Mouse (Mus musculus) intestine, embryonic 14.5 days (tissue): ENCODE data around the gene Tbc1d25. TPM values are rescaled to one million over a fixed set of nuclear protein-coding genes. Genes with fewer than 3 reads are reported as not detected.

ENCODE experiments used
- ATAC-seq: fragments of 200-750 bp; cut with Nextera tagmentation; replicated peaks from 2 replicates; pipeline ENCODE4 v1.8.0; 2017; ENCODE audit warnings: low read depth, moderate number of reproducible peaks, moderate TSS enrichment, moderate library complexity; ENCODE audit not compliant: low FRiP score, low TSS enrichment
- DNase-seq: peaks from one replicate; pipeline ENCODE4 v3.0.0-alpha.2; 2018; ENCODE audit warnings: low spot score
- H3K27ac ChIP-seq: fragments of 300-500 bp; sonication (generic); 2 replicates; pipeline ENCODE4 v1.5.1; 2014; ENCODE audit warnings: low read depth, mild to moderate bottlenecking, control low read depth
- H3K27me3 ChIP-seq: fragments of 300-500 bp; sonication (generic); replicated peaks from 2 replicates; pipeline ENCODE4 v1.6.1; 2014; ENCODE audit warnings: low read length, control low read depth; ENCODE audit not compliant: control insufficient read depth, insufficient read depth
- H3K36me3 ChIP-seq: fragments of 300-500 bp; sonication (generic); 2 replicates; pipeline ENCODE4 v1.6.1; 2014; ENCODE audit warnings: low read length, control low read depth; ENCODE audit not compliant: control insufficient read depth, insufficient read depth
- H3K4me1 ChIP-seq: fragments of 300-500 bp; sonication (generic); replicated peaks from 2 replicates; pipeline ENCODE4 v1.6.1; 2014; ENCODE audit warnings: low read length, control low read depth, mixed read lengths; ENCODE audit not compliant: control insufficient read depth, insufficient read depth
- H3K4me2 ChIP-seq: fragments of 300-500 bp; sonication (generic); 2 replicates; pipeline ENCODE4 v1.6.1; 2014; ENCODE audit warnings: low read length
- H3K4me3 ChIP-seq: fragments of 300-500 bp; sonication (generic); 2 replicates; pipeline ENCODE4 v1.5.1; 2014; ENCODE audit warnings: low read depth, low read length, control low read depth, mixed read lengths
- H3K9ac ChIP-seq: fragments of 300-500 bp; sonication (generic); 2 replicates; pipeline ENCODE4 v1.6.1; 2014; ENCODE audit warnings: mild to moderate bottlenecking, low read length
- H3K9me3 ChIP-seq: fragments of 300-500 bp; sonication (generic); 2 replicates; pipeline ENCODE4 v1.6.1; 2016; ENCODE audit warnings: low read length, control low read depth; ENCODE audit not compliant: control insufficient read depth
- WGBS: fragments of 180-500 bp; shearing (Covaris S2); extraction: QIAGEN DNeasy Blood & Tissue Kit; methylation state at CpG from one replicate; pipeline ENCODE4 v1.1.7; 2014; 5-methylcytosine and 5-hydroxymethylcytosine counted together
- polyA plus RNA-seq: library from polyadenylated mRNA; unstranded; fragments of >200 nt; fragmentation: Nextera tagmentation; extraction: Ambion mirVana; gene quantifications from 2 replicates; pipeline ENCODE4 v1.2.1, GENCODE M21; 2014

The Tbc1d25 gene
- 13.2 and 14.3 TPM in 2 replicates for polyA plus RNA-seq

DNA sequence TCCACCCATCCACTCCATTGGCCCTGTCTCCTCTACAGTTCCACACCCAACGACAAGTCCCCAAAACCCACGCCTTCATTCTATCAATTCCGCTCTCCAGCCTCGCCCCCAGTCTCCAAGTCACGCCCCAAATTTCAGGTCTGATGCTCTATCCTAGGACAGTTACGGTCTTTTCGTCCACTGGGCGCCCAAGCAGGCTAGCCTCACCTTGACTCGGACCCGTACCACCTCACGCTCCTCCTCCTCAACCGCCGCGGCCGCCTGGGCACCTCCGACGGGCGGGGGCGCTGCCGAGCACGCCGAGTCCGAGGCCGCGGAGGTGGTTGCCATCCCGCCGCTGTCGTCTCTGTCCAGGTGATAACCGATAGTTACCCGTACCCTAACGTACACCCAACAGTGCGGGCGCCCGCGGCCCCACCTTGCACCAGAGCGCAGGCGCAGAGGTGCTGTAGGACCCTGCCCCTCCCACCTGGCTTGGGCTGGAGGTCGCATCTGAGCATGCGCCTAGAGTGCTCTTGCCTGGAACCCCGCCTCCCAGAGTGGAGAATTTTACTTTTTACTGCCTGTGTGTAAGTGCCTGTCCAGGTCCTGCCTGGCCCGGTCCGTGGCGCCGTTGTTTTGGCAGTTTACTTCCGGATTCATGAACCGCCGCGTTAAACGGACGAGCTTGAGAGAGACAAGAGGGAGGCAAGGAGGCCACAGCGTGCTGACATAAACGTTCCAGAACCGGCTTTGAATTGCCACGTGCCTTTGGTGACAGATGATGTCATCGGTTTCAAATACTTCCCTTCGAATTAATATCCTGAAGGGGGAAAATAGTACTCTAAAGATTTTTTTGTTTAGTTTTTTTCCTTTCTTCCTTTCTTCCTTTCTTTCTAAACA lies at the start of gene Tbc1d25:
Gene Tbc1d25, minus strand, starts transcription at position 678 of the 882 bp plus-strand sequence.
- Histone ChIP-seq H3K4me3 (peak within 1 kb of the TSS; percentile 55), H3K4me2 (peak within 1 kb of the TSS; percentile 52), H3K9me3 (no peaks in the 10 kb centered on the region), H3K4me1 (no peaks in the 10 kb centered on the region), H3K9ac (peak within 1 kb of the TSS; percentile 44), H3K27me3 (no peaks in the 10 kb centered on the region), H3K36me3 (no peaks in the 10 kb centered on the region), H3K27ac (0 out of 2 replicates have a peak within 1 kb of the TSS, but pooled peaks have one; percentile 22)
- ATAC-seq = peak; percentile 98
- DNase-seq = peak; percentile 84
- 10% methylated on average over 55 of the region's 56 CpGs for WGBS

DNA sequence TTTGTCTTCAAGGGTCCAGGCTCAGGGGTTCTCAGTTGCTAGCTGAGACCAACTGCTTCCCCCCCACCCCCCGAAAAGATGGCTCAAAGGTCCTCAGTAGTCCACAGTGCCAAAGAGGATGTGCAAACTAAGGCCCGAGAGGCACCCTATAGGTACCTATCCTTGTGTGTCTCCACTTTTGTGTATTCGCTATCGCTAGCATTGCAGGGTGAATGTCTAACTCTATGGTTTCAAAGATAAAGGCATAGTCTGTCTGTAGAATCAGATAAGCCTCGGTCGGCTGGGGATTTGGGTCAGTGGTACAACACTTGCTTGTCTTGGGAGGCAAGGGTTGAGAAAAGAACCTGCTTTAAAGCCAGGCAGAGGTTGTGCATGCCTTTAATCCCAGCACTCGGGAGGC lies 47.5 kb upstream of the Tbc1d25 start:
- WGBS = 86% methylated on average over 7 of the region's 7 CpGs
- Histone ChIP-seq H3K9ac (no peak overlapping the region), H3K36me3 (no peaks in the 10 kb centered on the region), H3K4me3 (no peak overlapping the region), H3K27ac (no peak overlapping the region), H3K27me3 (no peaks in the 10 kb centered on the region), H3K4me1 (no peaks in the 10 kb centered on the region), H3K9me3 (no peaks in the 10 kb centered on the region), H3K4me2 (no peak overlapping the region)
- no peak for ATAC-seq
- no peak for DNase-seq

DNA sequence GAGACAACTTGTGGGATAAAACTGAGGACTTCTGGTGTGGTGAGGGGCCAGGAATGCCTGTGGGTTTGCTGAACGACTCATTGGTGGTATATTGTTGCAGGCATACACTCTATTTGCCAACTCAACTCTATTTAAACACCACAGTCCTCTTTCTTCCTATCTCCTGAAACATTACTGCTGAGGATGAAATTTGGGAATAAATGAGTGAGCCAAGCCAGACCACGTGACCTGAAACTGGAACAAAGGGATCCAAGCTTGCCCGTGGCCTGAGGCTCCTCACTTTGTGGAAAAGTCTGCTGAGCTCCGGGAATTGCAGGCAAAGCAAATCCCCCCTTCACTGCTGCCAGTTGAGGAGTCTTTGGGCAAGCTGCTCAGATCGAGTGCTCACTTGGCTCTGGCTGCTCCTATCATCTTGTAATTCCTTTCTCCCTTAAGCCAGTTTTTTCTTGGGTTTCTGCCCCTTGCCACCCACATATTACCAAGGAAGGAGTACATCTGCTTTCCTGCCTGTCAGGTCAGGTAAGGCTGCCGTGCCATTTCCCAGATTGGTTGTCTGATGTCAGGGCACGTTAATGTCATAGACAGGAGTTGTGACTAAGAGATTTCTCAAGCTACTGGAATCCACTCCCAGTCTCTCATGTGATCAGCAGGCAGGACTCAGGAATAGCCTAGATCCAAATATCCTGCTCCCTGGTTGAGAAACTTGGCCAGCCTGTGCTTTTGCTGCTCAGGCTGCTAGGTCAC lies 46.9 kb upstream of the Tbc1d25 start:
- H3K4me1 ChIP-seq = no peaks in the 10 kb centered on the region
- DNase-seq = no peak
- no peaks in the 10 kb centered on the region for H3K27me3 ChIP-seq
- H3K36me3 ChIP-seq = no peaks in the 10 kb centered on the region
- H3K9me3 ChIP-seq = no peaks in the 10 kb centered on the region
- H3K9ac ChIP-seq = no peak overlapping the region
- H3K27ac ChIP-seq = no peak overlapping the region
- H3K4me2 ChIP-seq = no peak overlapping the region
- WGBS = 60% methylated on average over 7 of the region's 7 CpGs
- no peak overlapping the region for H3K4me3 ChIP-seq
- no peak for ATAC-seq

DNA sequence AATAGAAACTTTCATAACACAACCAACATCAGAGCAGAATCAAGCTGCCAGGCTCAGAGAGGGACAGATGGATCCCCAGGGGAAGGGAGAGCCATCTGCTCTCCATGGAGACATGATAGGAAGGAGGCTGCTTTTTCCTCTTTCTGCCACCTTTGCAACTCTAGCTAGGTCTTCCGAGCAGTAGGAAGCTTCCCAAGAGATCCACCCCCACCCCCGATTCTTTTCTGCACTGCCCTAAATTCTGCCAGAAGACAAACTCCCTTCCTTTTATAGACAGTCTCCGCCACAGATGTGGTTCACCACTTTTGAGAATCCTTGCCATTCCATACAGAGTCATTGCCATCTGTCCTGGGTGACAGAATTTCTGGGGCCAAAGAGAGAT lies 46.3 kb upstream of the Tbc1d25 start:
- Histone ChIP-seq H3K27ac (no peak overlapping the region), H3K4me2 (no peak overlapping the region), H3K4me3 (no peak overlapping the region), H3K9ac (no peak overlapping the region), H3K4me1 (no peaks in the 10 kb centered on the region), H3K36me3 (no peaks in the 10 kb centered on the region), H3K27me3 (no peaks in the 10 kb centered on the region), H3K9me3 (no peaks in the 10 kb centered on the region)
- ATAC-seq (no peak), DNase-seq (no peak)
- 66% methylated on average over 3 of the region's 3 CpGs for WGBS

DNA sequence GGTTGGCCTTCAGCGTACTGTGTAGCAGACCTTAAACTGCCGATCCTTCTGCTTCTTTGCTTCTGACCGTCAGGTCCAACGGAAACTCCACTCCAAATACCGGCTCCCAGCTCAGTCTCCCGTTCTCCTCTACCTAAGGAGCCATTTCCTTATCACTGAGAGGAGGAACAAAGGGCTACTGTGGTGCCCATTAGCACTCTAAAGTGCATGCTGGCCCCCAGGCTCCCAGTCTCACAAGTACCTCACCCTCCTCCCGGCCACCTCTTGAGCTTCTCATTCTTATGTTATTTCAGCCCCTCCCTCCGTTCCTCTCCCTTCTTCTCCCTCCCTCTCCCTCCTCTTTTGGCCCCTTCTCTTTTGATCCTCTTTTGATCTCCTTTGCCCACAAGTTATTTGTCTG lies 43.7 kb upstream of the Tbc1d25 start:
- H3K4me1 ChIP-seq = no peaks in the 10 kb centered on the region
- 30% methylated on average over 8 of the region's 8 CpGs for WGBS
- H3K27me3 ChIP-seq = no peaks in the 10 kb centered on the region
- no peak overlapping the region for H3K4me2 ChIP-seq
- H3K27ac ChIP-seq = no peak overlapping the region
- DNase-seq (no peak), ATAC-seq (no peak)
- no peak overlapping the region for H3K9ac ChIP-seq
- H3K36me3 ChIP-seq = no peaks in the 10 kb centered on the region
- no peaks in the 10 kb centered on the region for H3K9me3 ChIP-seq
- no peak overlapping the region for H3K4me3 ChIP-seq

DNA sequence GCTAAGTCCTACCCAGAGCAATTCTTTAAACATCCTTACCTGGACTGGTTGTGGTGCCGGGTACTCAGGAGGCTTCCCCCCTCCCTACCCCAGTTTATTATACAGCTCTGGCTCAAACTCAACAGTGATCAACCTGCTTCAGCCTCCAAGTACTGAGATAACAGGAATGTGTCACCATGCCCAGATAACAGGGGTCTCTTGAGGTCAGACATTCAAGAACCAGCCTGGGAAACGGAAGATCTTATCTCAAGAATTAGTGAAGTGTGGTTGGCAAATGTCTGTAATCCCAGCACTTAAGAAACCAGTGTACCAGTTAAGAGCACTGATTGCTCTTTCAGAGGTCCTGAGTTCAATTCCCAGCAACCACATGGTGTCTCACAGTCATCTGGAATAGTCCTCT lies 42.1 kb upstream of the Tbc1d25 start:
- no peaks in the 10 kb centered on the region for H3K4me1 ChIP-seq
- no peak overlapping the region for H3K27ac ChIP-seq
- H3K4me3 ChIP-seq = no peak overlapping the region
- WGBS = 65% methylated on average over 2 of the region's 2 CpGs
- H3K36me3 ChIP-seq = no peaks in the 10 kb centered on the region
- H3K27me3 ChIP-seq = no peaks in the 10 kb centered on the region
- H3K4me2 ChIP-seq = no peak overlapping the region
- ATAC-seq (no peak), DNase-seq (no peak)
- H3K9me3 ChIP-seq = no peaks in the 10 kb centered on the region
- H3K9ac ChIP-seq = no peak overlapping the region

DNA sequence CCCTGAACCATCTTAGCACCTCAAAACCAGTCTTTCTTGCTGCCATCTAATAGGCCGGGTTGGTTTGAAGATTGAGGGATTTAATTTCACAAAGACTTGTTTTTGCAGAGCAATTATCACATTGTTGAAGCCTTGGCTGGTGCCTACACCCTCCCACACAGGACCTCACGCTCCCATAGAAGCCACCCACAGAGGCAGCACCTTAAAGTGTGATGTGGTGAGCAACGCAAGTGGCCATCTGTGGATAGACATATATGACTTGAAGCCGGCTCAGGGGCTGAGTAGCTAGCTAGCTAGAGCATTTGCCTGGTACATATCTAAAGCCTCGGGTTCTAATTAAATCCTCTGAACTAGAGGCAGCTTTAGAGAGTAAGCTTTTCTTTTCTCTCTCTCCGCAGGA lies 41.4 kb upstream of the Tbc1d25 start:
- 43% methylated on average over 6 of the region's 6 CpGs for WGBS
- Histone ChIP-seq H3K4me3 (no peak overlapping the region), H3K4me1 (no peaks in the 10 kb centered on the region), H3K4me2 (no peak overlapping the region), H3K9me3 (no peaks in the 10 kb centered on the region), H3K27ac (no peak overlapping the region), H3K36me3 (no peaks in the 10 kb centered on the region), H3K27me3 (no peaks in the 10 kb centered on the region), H3K9ac (no peak overlapping the region)
- DNase-seq (no peak), ATAC-seq (no peak)

DNA sequence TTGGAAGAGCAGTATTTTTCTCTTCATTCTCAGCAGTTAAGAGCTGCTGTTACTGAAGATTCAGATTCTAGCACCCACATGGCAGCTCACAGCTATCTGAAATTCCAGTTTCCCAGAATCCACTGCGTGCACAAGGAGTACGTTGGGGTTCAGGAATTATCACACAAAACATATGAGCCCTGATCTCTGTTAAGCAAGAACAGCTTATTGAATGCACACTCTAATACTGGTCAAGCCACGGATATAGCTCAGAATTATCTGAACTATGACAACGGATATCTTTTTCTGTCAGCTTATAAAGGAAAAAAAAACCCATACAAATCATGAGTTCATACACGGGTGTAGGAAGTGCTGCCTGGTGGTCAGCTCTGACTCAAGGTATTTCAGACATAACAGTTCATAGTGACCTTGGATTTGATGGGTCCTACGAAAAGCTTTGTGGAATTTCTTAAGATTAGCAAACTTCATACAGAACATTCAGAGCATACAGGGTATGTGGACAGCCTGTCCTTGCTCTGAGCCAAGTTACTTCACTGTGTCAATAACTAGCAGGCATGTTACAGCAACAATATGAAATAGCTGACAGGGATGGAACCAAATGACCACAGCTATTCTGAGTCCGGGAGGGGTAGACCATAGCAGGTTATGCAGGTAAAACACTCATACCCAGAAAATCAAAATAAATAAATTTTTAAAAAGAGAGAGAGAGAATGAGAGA lies 35.7 kb upstream of the Tbc1d25 start:
- Histone ChIP-seq H3K4me1 (no peaks in the 10 kb centered on the region), H3K27ac (no peak overlapping the region), H3K4me3 (no peak overlapping the region), H3K36me3 (no peaks in the 10 kb centered on the region), H3K4me2 (no peak overlapping the region), H3K27me3 (no peaks in the 10 kb centered on the region), H3K9ac (no peak overlapping the region), H3K9me3 (no peaks in the 10 kb centered on the region)
- WGBS = 81% methylated on average over 7 of the region's 7 CpGs
- DNase-seq (no peak), ATAC-seq (no peak)
